Mouse (Mus musculus) liver, embryonic 11.5 days (tissue): ENCODE data around the gene Dbndd2. TPM values are rescaled to one million over a fixed set of nuclear protein-coding genes. Genes with fewer than 3 reads are reported as not detected.

Experiments
- ATAC-seq: fragments of 200-750 bp; cut with Nextera tagmentation; replicated peaks from 2 replicates; pipeline ENCODE4 v1.8.0; 2017; ENCODE audit warnings: moderate number of reproducible peaks, mild to moderate bottlenecking, moderate TSS enrichment, moderate library complexity; ENCODE audit not compliant: low FRiP score
- DNase-seq: peaks from one replicate; pipeline ENCODE4 v3.0.0-alpha.2; 2017; ENCODE audit warnings: low spot score
- H3K27ac ChIP-seq: fragments of 300-500 bp; sonication (generic); 2 replicates; pipeline ENCODE4 v1.5.1; 2014; ENCODE audit warnings: mild to moderate bottlenecking, low read depth, low read length, control low read depth
- H3K27me3 ChIP-seq: fragments of 300-500 bp; sonication (generic); replicated peaks from 2 replicates; pipeline ENCODE4 v1.6.1; 2014; ENCODE audit warnings: low read length, mixed read lengths; ENCODE audit not compliant: control insufficient read depth, insufficient read depth
- H3K36me3 ChIP-seq: fragments of 300-500 bp; sonication (generic); 2 replicates; pipeline ENCODE4 v1.6.1; 2014; ENCODE audit warnings: mild to moderate bottlenecking, low read length, moderate library complexity, mixed read lengths; ENCODE audit not compliant: control insufficient read depth, insufficient read depth
- H3K4me1 ChIP-seq: fragments of 300-500 bp; sonication (generic); replicated peaks from 2 replicates; pipeline ENCODE4 v1.6.1; 2014; ENCODE audit warnings: low read length, mixed read lengths; ENCODE audit not compliant: control insufficient read depth, insufficient read depth
- H3K4me2 ChIP-seq: fragments of 300-500 bp; sonication (generic); 2 replicates; pipeline ENCODE4 v1.6.1; 2014; ENCODE audit warnings: mild to moderate bottlenecking, control low read depth, moderate library complexity
- H3K4me3 ChIP-seq: fragments of 300-500 bp; sonication (generic); 2 replicates; pipeline ENCODE4 v1.5.1; 2014; ENCODE audit warnings: low read depth, low read length, control low read depth
- H3K9ac ChIP-seq: fragments of 300-500 bp; sonication (generic); 2 replicates; pipeline ENCODE4 v1.6.1; 2014; ENCODE audit warnings: low read depth, low read length, control low read depth
- H3K9me3 ChIP-seq: fragments of 300-500 bp; sonication (generic); 2 replicates; pipeline ENCODE4 v1.6.1; 2016; ENCODE audit warnings: low read length, inconsistent platforms, mixed read lengths; ENCODE audit not compliant: control insufficient read depth
- WGBS: fragments of 180-500 bp; shearing (Covaris S2); extraction: QIAGEN DNeasy Blood & Tissue Kit; methylation state at CpG from one replicate; pipeline ENCODE4 v1.1.7; 2014; 5-methylcytosine and 5-hydroxymethylcytosine counted together
- polyA plus RNA-seq: library from polyadenylated mRNA; unstranded; fragments of >200 nt; fragmentation: Nextera tagmentation; extraction: Ambion mirVana; gene quantifications from 2 replicates; pipeline ENCODE4 v1.2.1, GENCODE M21; 2014

Gene Dbndd2
- polyA plus RNA-seq, 1 experiment from 2014 or later: 2.1 TPM

GRCm38 (mm10) chr2:164449341-164450042, 36.4 kb upstream of the Dbndd2 start:
- Histone ChIP-seq H3K27ac (no peak overlapping the region), H3K4me1 (no peaks in the 10 kb centered on the region), H3K36me3 (no peaks in the 10 kb centered on the region), H3K9ac (no peak overlapping the region), H3K9me3 (no peaks in the 10 kb centered on the region), H3K4me2 (no peak overlapping the region), H3K4me3 (no peak overlapping the region), H3K27me3 (no peaks in the 10 kb centered on the region; the same call in 1 of the 2 replicates)
- WGBS: 82% methylated on average over 14 of the region's 14 CpGs
- DNase-seq (no peak), ATAC-seq (no peak)

- WGBS: 58% methylated on average over 13 of the region's 13 CpGs
- H3K4me3 ChIP-seq: no peak overlapping the region
These were observed 33.8 kb upstream of the Dbndd2 start for GRCm38 (mm10) chr2:164452000-164452676.

GRCm38 (mm10) chr2:164453047-164453757, 32.7 kb upstream of the Dbndd2 start:
- no peaks in the 10 kb centered on the region for H3K36me3 ChIP-seq
- no peak overlapping the region for H3K4me2 ChIP-seq
- H3K27me3 ChIP-seq: no peaks in the 10 kb centered on the region; the same call in 1 of the 2 replicates
- H3K27ac ChIP-seq: no peak overlapping the region
- H3K4me3 ChIP-seq: no peak overlapping the region
- 72% methylated on average over 14 of the region's 14 CpGs for WGBS
- ATAC-seq: no peak
- H3K9me3 ChIP-seq: no peaks in the 10 kb centered on the region
- H3K4me1 ChIP-seq: peaks cover 11% of the 10 kb centered on the region; the same call in 1 of the 2 replicates
- H3K9ac ChIP-seq: no peak overlapping the region
- DNase-seq: no peak

More at GRCm38 (mm10) chr2:164452000-164452676, 33.8 kb upstream of the Dbndd2 start:
- peaks cover 11% of the 10 kb centered on the region; the same call in 1 of the 2 replicates for H3K4me1 ChIP-seq
- no peak overlapping the region for H3K4me2 ChIP-seq
- ATAC-seq (no peak), DNase-seq (no peak)
- no peaks in the 10 kb centered on the region for H3K36me3 ChIP-seq
- no peaks in the 10 kb centered on the region; the same call in 1 of the 2 replicates for H3K27me3 ChIP-seq
- no peaks in the 10 kb centered on the region for H3K9me3 ChIP-seq
- no peak overlapping the region for H3K27ac ChIP-seq
- H3K9ac ChIP-seq: no peak overlapping the region

GRCm38 (mm10) chr2:164453887-164454500, 31.9 kb upstream of the Dbndd2 start:
- Histone ChIP-seq H3K4me2 (no peak overlapping the region), H3K9me3 (no peaks in the 10 kb centered on the region), H3K4me1 (peaks cover 11% of the 10 kb centered on the region; the same call in 1 of the 2 replicates), H3K27ac (no peak overlapping the region), H3K9ac (no peak overlapping the region), H3K36me3 (no peaks in the 10 kb centered on the region), H3K27me3 (no peaks in the 10 kb centered on the region; the same call in 1 of the 2 replicates), H3K4me3 (no peak overlapping the region)
- no peak for DNase-seq
- WGBS: 61% methylated on average over 7 of the region's 7 CpGs
- ATAC-seq: no peak

GRCm38 (mm10) chr2:164454846-164455245, 31.1 kb upstream of the Dbndd2 start:
- Histone ChIP-seq H3K9me3 (no peaks in the 10 kb centered on the region), H3K36me3 (no peaks in the 10 kb centered on the region), H3K27me3 (no peaks in the 10 kb centered on the region; the same call in 1 of the 2 replicates), H3K4me2 (no peak overlapping the region), H3K4me3 (no peak overlapping the region), H3K4me1 (peaks cover 11% of the 10 kb centered on the region; the same call in 1 of the 2 replicates), H3K27ac (no peak overlapping the region), H3K9ac (no peak overlapping the region)
- ATAC-seq (no peak), DNase-seq (no peak)
- 56% methylated on average over 10 of the region's 10 CpGs for WGBS

GRCm38 (mm10) chr2:164455421-164456190, 30.3 kb upstream of the Dbndd2 start:
- no peak overlapping the region for H3K4me2 ChIP-seq
- H3K36me3 ChIP-seq: no peaks in the 10 kb centered on the region
- no peak overlapping the region for H3K4me3 ChIP-seq
- 76% methylated on average over 6 of the region's 6 CpGs for WGBS
- H3K27ac ChIP-seq: no peak overlapping the region
- ATAC-seq (no peak), DNase-seq (no peak)
- no peaks in the 10 kb centered on the region for H3K9me3 ChIP-seq
- H3K4me1 ChIP-seq: peaks cover 11% of the 10 kb centered on the region; the same call in 1 of the 2 replicates
- H3K27me3 ChIP-seq: no peaks in the 10 kb centered on the region; the same call in 1 of the 2 replicates
- H3K9ac ChIP-seq: no peak overlapping the region

- Histone ChIP-seq H3K9me3 (no peaks in the 10 kb centered on the region), H3K36me3 (no peaks in the 10 kb centered on the region), H3K27ac (peak overlapping the region; percentile 59), H3K4me3 (no peak overlapping the region), H3K27me3 (no peaks in the 10 kb centered on the region; the same call in 1 of the 2 replicates), H3K4me1 (peaks cover 11% of the 10 kb centered on the region; the same call in 1 of the 2 replicates), H3K9ac (no peak overlapping the region), H3K4me2 (no peak overlapping the region)
- no peak for ATAC-seq
- 57% methylated on average over 1 of the region's 1 CpGs for WGBS
- DNase-seq: no peak
These were observed 29.5 kb upstream of the Dbndd2 start for GRCm38 (mm10) chr2:164456413-164456812.
